Mouse (Mus musculus) liver, embryonic 13.5 days (tissue): ENCODE measurements around the gene Chdh. TPM values are rescaled to one million over a fixed set of nuclear protein-coding genes. Genes with fewer than 3 reads are reported as not detected.

Experiments used
- ATAC-seq: fragments of 200-750 bp; cut with Nextera tagmentation; 2 replicates; pipeline ENCODE4 v1.8.0; 2017; ENCODE audit warnings: low read depth, mild to moderate bottlenecking, moderate number of reproducible peaks, moderate library complexity
- DNase-seq: peaks from one replicate; pipeline ENCODE4 v3.0.0; 2022
- H3K27ac ChIP-seq: fragments of 300-500 bp; sonication (generic); 2 replicates; pipeline ENCODE4 v1.5.1; 2015; ENCODE audit warnings: moderate library complexity, mild to moderate bottlenecking, inconsistent platforms
- H3K27me3 ChIP-seq: fragments of 300-500 bp; sonication (generic); 2 replicates; pipeline ENCODE4 v1.6.1; 2015; ENCODE audit warnings: mild to moderate bottlenecking, inconsistent platforms
- H3K36me3 ChIP-seq: fragments of 300-500 bp; sonication (generic); 2 replicates; pipeline ENCODE4 v1.6.1; 2015; ENCODE audit warnings: mild to moderate bottlenecking, inconsistent platforms
- H3K4me1 ChIP-seq: fragments of 300-500 bp; sonication (generic); replicated peaks from 2 replicates; pipeline ENCODE4 v1.6.1; 2015; ENCODE audit warnings: inconsistent platforms
- H3K4me2 ChIP-seq: fragments of 300-500 bp; sonication (generic); 2 replicates; pipeline ENCODE4 v1.6.1; 2015; ENCODE audit warnings: inconsistent platforms, mild to moderate bottlenecking, moderate library complexity
- H3K4me3 ChIP-seq: fragments of 300-500 bp; sonication (generic); replicated peaks from 2 replicates; pipeline ENCODE4 v1.5.1; 2015; ENCODE audit warnings: mild to moderate bottlenecking, inconsistent platforms
- H3K9ac ChIP-seq: fragments of 300-500 bp; sonication (generic); 2 replicates; pipeline ENCODE4 v1.6.1; 2015; ENCODE audit warnings: mild to moderate bottlenecking, inconsistent platforms
- H3K9me3 ChIP-seq: fragments of 300-500 bp; sonication (generic); replicated peaks from 2 replicates; pipeline ENCODE4 v1.6.1; 2016; ENCODE audit warnings: inconsistent platforms
- WGBS: fragments of 180-500 bp; shearing (Covaris S2); methylation state at CpG from one replicate; pipeline ENCODE4 v1.1.7; 2015; ENCODE audit not compliant: insufficient replicate concordance; 5-methylcytosine and 5-hydroxymethylcytosine counted together
- polyA plus RNA-seq: library from polyadenylated mRNA; unstranded; fragments of >200 nt; fragmentation: Nextera tagmentation; extraction: Ambion mirVana; gene quantifications from 2 replicates; pipeline ENCODE4 v1.2.1, GENCODE M21; 2015

Chdh gene
- polyA plus RNA-seq, result 0.44 and 0.53 TPM in 2 replicates

DNA sequence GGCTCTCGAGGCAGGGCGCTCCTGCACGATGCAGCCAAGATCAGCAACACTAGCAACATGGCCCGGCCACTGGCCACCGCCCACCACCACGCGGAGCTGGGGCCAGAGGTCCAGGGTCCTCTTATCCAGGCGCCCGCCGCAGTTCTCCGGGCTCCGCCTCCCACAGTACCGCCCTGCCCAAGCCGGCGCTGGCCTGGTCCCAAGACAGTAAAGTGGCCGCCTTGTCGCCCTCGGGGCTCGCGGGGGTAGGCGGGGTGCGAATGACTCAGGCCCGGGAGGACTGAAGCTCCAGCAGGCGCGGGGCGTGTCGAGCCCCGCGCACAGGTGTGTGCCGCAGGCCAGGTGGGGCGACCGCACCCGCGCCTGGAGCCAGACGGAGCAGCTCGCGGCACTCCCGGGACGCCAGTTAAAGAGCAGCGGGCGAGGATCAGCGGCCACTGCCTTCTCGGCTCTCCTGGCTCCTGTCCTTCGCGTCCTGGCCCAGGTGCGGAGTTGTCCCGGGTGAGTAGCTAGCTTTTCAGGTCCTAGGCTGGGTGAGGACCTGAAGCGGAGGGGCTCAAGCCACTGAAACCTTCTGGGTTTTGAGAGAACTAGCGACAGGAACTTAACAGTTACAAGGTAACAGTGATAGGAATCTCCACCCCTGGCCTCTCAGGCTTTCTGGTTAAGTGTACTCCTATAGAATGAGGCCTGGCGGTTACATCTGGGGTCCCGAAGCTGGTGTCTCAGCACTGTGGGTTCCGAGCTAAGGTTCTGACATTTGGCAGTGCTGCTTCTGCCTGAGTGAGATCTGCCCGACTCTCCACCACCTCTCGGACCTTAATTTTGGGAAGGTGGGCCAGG, at the start of gene Chdh, which contains the start of gene Il17rb:
TSS of gene Chdh (plus strand) at position 291 of the 843 bp plus-strand sequence.
TSS of gene Il17rb (minus strand) at position 164 of the 843 bp plus-strand sequence.
- Histone ChIP-seq H3K4me1 (peaks cover 9% of the 10 kb centered on the region; the same call in 1 of the 2 replicates), H3K27ac (no peak within 1 kb of the TSS), H3K27me3 (peaks cover 29% of the 10 kb centered on the region), H3K36me3 (no peaks in the 10 kb centered on the region), H3K4me2 (peak within 1 kb of the TSS; percentile 62), H3K4me3 (peak within 1 kb of the TSS; percentile 47), H3K9ac (peak within 1 kb of the TSS; percentile 43; the same call in 1 of the 2 replicates), H3K9me3 (no peaks in the 10 kb centered on the region)
- ATAC-seq (peak; percentile 63), DNase-seq (no peak)
- WGBS, result 11% methylated on average over 51 of the region's 54 CpGs

DNA sequence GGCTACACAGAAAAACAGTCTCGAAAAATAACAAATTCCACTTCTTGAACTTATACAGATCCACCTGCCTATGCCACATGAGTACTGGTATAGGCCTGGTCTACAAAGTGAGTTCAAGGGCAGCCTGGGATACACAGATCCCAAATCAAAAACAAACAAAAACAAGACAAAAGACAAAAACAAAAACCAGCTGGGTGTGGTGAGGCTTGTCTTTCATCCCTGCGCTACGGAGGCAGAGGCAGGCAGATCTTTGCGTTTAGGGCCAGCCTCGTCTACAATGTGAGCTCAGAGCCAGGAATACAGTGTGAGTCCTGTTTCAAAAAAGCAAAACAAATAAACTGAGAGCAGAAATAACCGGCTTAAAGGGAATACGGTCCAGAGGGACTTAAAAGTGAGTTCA, 41.2 kb upstream of the Chdh start:
- ATAC-seq (no peak), DNase-seq (no peak)
- H3K27ac ChIP-seq, result peak overlapping the region; percentile 79
- no peaks in the 10 kb centered on the region for H3K27me3 ChIP-seq
- peak overlapping the region; percentile 74 for H3K4me2 ChIP-seq
- peak overlapping the region; percentile 72 for H3K9ac ChIP-seq
- peak overlapping the region; percentile 90 for H3K4me3 ChIP-seq
- 47% methylated on average over 7 of the region's 7 CpGs for WGBS
- H3K9me3 ChIP-seq, result no peaks in the 10 kb centered on the region
- peaks cover 38% of the 10 kb centered on the region for H3K4me1 ChIP-seq
- peaks cover 25% of the 10 kb centered on the region for H3K36me3 ChIP-seq

DNA sequence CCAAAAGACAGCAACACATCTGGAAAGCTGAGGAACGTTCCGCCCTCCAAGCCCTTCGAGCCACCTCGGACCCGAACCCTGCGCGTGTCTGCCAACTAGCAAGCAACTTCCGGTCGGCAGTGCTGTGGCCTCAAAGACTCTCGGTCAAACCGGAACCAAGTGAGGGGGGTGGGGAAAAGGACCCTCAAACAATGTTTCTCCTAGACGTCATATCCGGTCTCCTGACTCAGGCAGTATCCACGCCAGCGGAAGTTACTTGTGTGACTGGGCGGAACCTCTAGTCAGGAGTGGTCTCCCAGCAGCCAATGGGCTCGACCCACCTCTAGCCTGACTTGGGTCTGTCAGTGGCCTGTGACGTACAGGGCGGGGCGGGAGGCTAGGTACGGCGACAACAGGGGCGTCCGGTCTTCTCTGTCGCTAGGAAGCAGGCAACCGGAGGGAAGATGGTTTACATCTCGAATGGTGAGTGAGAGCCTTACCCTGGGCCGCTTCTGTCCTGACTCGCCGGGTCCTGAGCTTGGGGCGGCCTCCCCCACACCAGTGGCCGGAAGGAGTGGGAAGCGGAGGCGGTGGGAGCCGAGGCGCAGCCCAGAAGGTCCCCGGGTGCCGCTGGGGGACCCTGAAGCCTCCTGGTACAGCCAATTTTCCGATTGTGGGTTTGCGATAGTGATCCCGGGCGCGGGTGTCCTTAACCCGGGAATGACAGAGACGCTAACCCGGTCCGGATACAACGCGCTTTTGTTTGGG, 40.6 kb upstream of the Chdh start, which contains the start of gene Selenok:
TSS of gene Selenok (plus strand) at position 234 of the 747 bp plus-strand sequence.
- peak within 1 kb of the TSS; percentile 85 for H3K4me2 ChIP-seq
- H3K4me1 ChIP-seq, result peaks cover 40% of the 10 kb centered on the region
- peak within 1 kb of the TSS; percentile 90 for H3K4me3 ChIP-seq
- H3K36me3 ChIP-seq, result peaks cover 31% of the 10 kb centered on the region
- no peaks in the 10 kb centered on the region for H3K9me3 ChIP-seq
- under 1% methylated on average over 49 of the region's 49 CpGs for WGBS
- H3K9ac ChIP-seq, result peak within 1 kb of the TSS; percentile 94
- no peaks in the 10 kb centered on the region for H3K27me3 ChIP-seq
- DNase-seq (peak; percentile 95), ATAC-seq (peak; percentile 100)
- H3K27ac ChIP-seq, result peak within 1 kb of the TSS; percentile 88

DNA sequence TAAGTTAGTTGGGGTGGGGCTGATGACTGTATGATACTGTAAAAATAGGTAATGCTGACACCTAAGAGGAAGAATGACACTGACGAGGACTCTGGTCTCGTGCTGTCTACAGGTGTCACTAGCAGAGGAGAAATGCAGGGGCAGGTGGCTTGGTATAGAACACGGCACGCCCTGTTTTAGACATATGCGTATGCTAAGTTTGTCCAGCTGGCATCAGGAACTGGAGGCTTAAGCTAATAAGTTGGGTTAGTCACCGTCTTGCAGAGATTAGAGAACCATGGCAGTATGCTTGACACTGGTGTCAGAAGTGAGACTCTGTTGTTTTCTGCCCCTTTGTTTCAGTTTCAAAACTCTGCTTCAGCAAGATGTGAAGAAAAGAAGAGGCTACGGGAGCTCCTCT, 37.4 kb upstream of the Chdh start:
- H3K4me1 ChIP-seq, result peaks cover 40% of the 10 kb centered on the region
- H3K36me3 ChIP-seq, result peaks cover 49% of the 10 kb centered on the region
- DNase-seq, result no peak
- no peaks in the 10 kb centered on the region for H3K27me3 ChIP-seq
- H3K9me3 ChIP-seq, result no peaks in the 10 kb centered on the region
- WGBS, result 90% methylated on average over 7 of the region's 7 CpGs
- no peak overlapping the region for H3K9ac ChIP-seq
- H3K4me2 ChIP-seq, result no peak overlapping the region
- H3K4me3 ChIP-seq, result no peak overlapping the region
- ATAC-seq, result no peak
- no peak overlapping the region for H3K27ac ChIP-seq

DNA sequence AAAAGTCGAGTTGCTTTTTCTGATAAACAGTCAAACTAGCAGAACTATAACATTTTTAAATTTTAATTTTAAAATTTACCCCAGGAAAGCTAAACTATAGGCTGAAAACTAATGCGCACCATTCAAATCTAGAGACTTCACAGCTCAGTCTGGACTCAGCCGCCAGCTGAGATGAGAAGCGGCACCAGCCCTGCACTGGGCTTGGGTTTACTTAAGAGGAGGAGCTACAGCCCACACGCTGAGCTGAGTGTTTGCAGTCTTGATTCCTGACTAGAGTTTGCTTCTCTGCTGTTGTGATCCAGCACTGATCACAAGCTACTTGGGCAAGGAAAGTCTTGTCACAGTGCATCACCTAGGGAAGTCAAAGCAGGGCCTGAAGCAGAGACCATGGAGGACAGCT, 36.8 kb upstream of the Chdh start:
- H3K27ac ChIP-seq, result no peak overlapping the region
- no peak for DNase-seq
- peaks cover 52% of the 10 kb centered on the region for H3K36me3 ChIP-seq
- 79% methylated on average over 5 of the region's 5 CpGs for WGBS
- H3K9me3 ChIP-seq, result no peaks in the 10 kb centered on the region
- peaks cover 38% of the 10 kb centered on the region for H3K4me1 ChIP-seq
- no peaks in the 10 kb centered on the region for H3K27me3 ChIP-seq
- no peak overlapping the region for H3K4me2 ChIP-seq
- no peak for ATAC-seq
- H3K9ac ChIP-seq, result no peak overlapping the region
- H3K4me3 ChIP-seq, result no peak overlapping the region

DNA sequence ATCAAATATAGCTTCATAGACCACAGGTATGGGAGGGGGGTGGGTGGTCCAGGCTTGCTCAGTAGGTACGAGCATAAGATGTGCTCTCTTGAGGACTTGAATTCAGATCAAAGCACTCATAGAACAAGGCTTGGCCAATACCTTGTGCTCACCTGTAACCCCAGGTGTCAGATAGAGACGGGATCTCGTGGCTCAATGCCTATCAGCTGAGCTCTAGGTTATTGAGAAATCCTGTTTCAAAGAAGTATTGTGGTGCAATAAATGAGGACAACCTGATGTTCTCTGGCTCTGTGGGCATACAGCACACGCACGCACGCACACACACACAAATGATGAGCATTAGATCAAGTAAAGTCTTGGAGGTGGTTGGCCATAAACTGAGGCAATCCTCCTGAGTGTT, 31.9 kb upstream of the Chdh start:
- Histone ChIP-seq H3K27ac (no peak overlapping the region), H3K9me3 (no peaks in the 10 kb centered on the region), H3K4me3 (no peak overlapping the region), H3K36me3 (peaks cover 54% of the 10 kb centered on the region), H3K4me1 (peaks cover 21% of the 10 kb centered on the region), H3K9ac (no peak overlapping the region), H3K27me3 (no peaks in the 10 kb centered on the region), H3K4me2 (no peak overlapping the region)
- no peak for ATAC-seq
- WGBS, result 87% methylated on average over 6 of the region's 6 CpGs
- DNase-seq, result no peak

DNA sequence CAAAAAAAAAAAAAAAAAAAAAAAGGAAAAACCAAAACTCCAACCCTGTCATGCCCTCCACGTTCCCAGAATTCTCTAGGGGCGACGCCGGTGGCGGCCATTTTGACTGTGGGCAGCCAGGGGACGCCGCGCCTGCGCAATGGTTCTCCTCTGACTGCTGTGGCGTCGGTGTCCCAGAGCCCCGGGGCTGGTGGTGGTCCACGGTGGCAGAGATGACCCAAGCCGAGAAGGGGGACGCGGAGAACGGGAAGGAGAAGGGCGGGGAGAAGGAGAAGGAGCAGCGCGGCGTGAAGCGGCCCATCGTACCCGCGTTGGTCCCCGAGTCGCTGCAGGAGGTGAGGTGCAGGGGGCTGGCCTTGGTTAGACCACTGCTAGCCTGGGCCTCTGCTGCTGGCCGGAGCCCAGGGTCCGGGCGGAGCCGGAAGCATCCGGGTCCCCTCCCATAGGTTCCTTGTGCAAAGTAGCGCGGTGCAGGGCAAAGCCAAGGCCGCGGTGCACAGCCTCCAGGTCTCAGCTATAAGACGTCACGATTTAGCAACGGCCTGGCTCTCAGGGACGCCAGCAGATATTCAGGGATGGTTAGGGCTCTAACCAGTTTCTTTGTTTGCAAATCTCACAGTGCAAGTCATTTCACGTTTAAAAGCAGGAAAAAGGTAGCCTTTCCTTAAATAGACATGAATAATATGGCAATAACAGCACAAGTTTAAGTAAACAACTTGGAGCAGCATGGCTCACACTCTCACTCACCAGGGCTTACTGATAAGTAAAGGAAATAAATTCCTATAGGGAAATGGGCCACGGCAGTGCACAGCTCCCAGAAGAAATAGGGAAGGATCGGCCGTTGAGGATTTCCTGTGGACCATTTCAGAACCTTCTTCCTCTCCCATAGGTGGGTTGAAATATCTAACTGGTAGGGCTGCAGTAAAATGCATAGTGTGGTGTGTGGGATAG, 30.3 kb upstream of the Chdh start, which contains the start of gene Actr8:
TSS of gene Actr8 (plus strand) at position 84 of the 951 bp plus-strand sequence.
- DNase-seq (peak; percentile 85), ATAC-seq (peak; percentile 94)
- H3K9me3 ChIP-seq, result no peaks in the 10 kb centered on the region
- peak within 1 kb of the TSS; percentile 88 for H3K9ac ChIP-seq
- H3K27me3 ChIP-seq, result no peaks in the 10 kb centered on the region
- peaks cover 13% of the 10 kb centered on the region for H3K4me1 ChIP-seq
- peak within 1 kb of the TSS; percentile 80 for H3K4me2 ChIP-seq
- H3K4me3 ChIP-seq, result peak within 1 kb of the TSS; percentile 84
- WGBS, result under 1% methylated on average over 44 of the region's 44 CpGs
- peak within 1 kb of the TSS; percentile 85 for H3K27ac ChIP-seq
- peaks cover 54% of the 10 kb centered on the region for H3K36me3 ChIP-seq

DNA sequence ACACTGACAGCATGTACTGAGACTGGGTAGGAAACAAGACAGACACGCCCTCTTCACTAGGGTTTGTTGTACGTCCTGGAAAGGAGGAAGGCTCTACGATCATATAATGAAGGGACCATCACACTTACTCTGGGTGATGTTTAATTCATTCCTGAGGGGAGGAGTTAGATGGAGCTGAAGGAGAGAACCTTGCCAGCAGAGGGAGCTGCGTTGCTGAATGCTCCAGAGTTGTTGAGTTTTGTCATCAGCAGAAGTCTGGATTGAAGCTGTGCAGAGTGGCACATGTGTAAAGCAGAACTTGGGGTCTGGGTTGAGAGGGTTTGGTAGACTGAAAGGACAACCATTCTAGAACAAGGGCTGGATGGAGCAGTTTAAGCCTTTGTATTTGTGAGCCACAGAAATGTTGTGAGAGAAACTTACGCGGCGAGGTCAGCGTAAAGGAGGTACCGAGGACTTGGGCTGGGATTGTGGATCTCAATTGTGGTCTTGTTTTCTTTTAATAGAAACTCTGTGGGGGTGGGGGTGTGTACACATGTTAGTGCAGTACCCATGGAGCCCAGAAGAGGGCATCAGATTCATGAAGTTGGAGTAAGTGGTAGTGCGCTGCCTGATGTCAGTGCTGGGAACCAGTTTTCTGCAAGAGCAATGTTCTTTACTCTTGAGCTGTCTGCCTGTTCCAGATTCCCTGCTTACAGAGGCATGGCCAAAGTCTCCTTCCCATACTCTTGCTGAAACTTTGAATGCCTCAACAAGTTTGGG, 28.2 kb upstream of the Chdh start:
- Histone ChIP-seq H3K9ac (no peak overlapping the region), H3K4me2 (no peak overlapping the region), H3K9me3 (no peaks in the 10 kb centered on the region), H3K27me3 (no peaks in the 10 kb centered on the region), H3K4me3 (no peak overlapping the region), H3K36me3 (peaks cover 59% of the 10 kb centered on the region), H3K4me1 (peaks cover 13% of the 10 kb centered on the region), H3K27ac (no peak overlapping the region)
- ATAC-seq (no peak), DNase-seq (no peak)
- WGBS, result 85% methylated on average over 10 of the region's 10 CpGs

DNA sequence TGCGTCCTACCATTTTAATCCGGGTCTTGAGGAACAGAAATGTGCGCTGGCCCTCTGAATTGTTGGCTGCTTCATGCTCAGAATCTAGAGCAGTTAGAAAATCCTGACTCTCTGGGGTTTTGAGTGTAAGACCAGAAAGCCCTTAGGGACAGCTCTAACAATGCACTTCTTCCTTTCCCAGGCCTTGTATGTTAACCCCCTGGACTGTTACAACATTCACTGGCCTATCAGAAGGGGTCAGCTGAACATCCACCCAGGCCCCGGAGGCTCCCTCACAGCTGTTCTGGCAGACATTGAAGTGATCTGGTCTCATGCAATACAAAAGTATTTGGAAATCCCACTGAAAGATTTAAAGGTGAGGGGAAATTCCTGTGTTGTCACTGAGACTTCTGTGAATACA, 22.7 kb upstream of the Chdh start:
- Histone ChIP-seq H3K36me3 (peaks cover 100% of the 10 kb centered on the region), H3K4me2 (no peak overlapping the region), H3K27me3 (no peaks in the 10 kb centered on the region), H3K27ac (no peak overlapping the region), H3K9ac (no peak overlapping the region), H3K4me3 (no peak overlapping the region), H3K9me3 (no peaks in the 10 kb centered on the region), H3K4me1 (no peaks in the 10 kb centered on the region)
- ATAC-seq (no peak), DNase-seq (no peak)
- 85% methylated on average over 4 of the region's 4 CpGs for WGBS

DNA sequence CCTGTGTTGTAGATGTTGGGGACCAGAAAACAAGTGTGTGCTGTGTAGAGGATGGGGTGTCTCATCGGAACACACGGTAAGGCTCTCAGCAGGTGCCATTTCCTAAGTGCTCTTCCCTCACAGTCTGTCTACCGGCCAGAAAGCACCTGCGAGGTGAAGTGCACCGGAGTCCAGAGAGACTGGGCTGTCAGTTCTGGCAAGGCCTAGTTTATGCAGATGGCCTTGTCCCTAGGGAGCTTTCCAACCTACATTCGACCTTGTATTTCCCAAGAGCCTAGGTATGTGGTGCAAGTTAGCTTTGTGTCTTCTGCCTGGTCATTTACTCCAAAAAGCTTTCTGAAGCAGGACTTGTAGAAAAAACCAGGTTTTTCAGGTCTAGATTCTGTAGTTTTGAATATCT, 21.5 kb upstream of the Chdh start:
- 88% methylated on average over 6 of the region's 6 CpGs for WGBS
- no peak for DNase-seq
- no peaks in the 10 kb centered on the region for H3K9me3 ChIP-seq

More for the DNA sequence above, 21.5 kb upstream of the Chdh start:
- no peak overlapping the region for H3K4me2 ChIP-seq
- H3K36me3 ChIP-seq, result peaks cover 99% of the 10 kb centered on the region
- no peak for ATAC-seq
- no peak overlapping the region for H3K9ac ChIP-seq
- H3K4me3 ChIP-seq, result no peak overlapping the region
- H3K4me1 ChIP-seq, result no peaks in the 10 kb centered on the region
- no peak overlapping the region for H3K27ac ChIP-seq
- no peaks in the 10 kb centered on the region for H3K27me3 ChIP-seq
